Mouse (Mus musculus): ENCODE data around the gene Zranb3. TPM values are rescaled to one million over a fixed set of nuclear protein-coding genes. Genes with fewer than 3 reads are reported as not detected.

Gene Zranb3
- polyA plus RNA-seq (2012): 0.44 and 1.2 TPM in 2 replicates

DNA sequence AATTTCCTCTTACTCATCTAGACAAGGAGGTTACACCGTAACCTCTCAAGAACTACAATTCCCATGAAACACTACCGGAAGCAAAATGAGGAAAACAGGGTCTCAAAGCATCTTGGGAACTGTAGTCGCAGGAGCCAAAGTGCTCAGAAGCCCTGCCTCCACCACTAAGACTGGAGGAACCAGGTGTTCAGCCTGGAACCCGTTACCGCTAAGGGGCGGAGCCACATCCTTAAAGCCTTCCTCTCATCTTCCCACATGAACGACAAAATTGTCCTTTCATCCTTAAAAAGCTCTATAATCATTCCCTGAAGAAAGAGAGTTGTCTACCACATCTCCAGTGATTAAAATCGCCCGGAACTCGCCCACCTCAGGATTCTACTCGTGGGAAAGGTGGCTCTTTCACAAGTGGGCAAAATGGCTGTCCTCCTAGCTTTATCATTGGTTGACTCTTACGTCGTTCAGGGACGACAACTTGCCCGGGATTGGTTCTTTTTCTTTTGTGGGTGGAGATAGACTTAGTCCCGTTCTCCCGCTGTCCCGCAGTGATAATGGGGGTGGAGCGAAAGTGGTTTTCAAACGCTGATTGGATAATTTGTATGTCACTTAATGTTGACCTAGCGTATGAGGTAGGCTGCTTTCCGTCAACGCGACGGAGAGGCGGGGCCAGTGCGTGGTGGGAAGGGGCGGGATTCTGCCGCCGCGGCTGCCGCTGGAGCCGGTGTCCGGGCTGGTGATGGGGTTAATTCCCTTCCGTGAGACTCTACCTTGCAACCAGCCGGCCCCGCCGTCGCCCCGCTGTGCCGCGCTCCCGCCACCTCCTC is at the start of gene Zranb3, which contains the start of gene R3hdm1:
TSS of gene Zranb3 (minus strand) at position 407 of the 821 bp plus-strand sequence.
TSS of gene R3hdm1 (plus strand) at position 661 of the 821 bp plus-strand sequence.
- no peak for TF ChIP-seq GATA1 (IDR thresholded peaks at IDR 0.05; ENCODE audit: low read length)

DNA sequence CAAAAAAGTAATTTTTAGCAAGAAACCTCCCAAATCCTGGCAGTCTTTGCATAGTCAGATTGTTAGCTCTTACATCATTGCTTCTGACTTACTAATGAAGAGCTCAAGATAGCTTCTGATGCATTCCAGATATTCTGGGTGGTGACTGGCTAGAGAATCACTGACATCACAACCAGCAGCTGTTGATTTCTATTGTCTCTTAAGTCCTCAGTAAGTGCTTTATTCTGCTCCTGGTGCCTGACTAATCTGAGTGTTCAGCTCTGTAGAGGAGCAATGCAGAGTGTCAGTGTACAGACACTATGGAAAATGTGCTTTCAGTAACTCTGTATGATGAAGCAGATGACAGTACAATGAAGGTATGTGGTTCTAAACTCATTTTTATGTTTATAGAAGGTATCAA is 38.9 kb upstream of the Zranb3 start:
- TF ChIP-seq GATA1 (IDR thresholded peaks at IDR 0.05; ENCODE audit: low read length): no peak

DNA sequence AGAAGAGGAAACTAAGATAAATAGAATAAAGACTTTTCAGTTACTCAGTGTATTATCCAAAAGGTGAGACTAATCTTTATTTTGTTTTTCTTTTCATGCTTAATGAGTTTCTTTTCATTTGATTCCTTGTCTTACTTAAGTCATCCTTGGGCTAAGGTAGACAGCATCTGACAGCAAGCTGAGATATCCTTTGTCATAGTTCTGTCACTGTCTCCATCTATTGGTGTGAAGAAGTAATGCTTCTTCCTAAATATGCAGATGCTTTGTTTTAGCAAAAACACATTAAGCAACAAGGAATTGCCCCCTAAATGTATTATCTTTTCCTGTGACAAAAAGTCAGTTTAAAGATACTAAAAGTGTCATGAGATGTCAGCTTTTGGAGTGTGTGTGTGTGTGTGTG is 38.2 kb upstream of the Zranb3 start:
- no peak for TF ChIP-seq GATA1 (IDR thresholded peaks at IDR 0.05; ENCODE audit: low read length)

DNA sequence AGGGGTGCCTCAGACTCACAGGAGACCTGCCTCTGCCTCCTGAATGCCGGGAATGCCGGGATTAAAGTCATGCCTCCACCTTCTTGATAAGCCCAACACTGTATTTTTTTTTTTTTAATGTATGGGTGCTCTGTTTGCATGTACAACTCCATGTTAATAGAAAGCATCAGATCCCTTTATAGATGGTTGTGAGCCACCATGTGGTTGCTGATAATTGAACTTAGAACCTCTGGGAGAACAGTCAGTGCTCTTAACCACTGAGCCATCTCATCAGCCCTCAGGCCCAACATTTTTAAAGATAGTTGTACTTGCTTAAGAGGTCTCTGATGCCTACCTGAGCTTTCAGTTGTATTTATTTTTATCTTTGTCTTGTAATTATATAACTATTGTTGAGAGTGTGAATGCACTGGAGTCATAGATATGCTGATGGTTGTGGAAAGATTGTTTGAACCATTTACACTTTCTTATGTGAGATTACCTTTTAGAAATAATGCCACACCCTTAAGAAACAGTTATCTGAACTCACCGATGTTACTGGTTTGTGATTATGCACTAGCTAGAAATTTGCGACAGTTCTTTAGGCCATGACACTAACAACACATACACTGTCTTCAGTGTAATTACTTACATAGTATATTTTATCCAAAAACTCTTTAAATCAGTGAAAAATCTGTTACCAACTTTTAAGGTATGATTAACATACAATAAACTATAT is 18.2 kb upstream of the Zranb3 start:
- no peak for TF ChIP-seq GATA1 (IDR thresholded peaks at IDR 0.05; ENCODE audit: low read length)

DNA sequence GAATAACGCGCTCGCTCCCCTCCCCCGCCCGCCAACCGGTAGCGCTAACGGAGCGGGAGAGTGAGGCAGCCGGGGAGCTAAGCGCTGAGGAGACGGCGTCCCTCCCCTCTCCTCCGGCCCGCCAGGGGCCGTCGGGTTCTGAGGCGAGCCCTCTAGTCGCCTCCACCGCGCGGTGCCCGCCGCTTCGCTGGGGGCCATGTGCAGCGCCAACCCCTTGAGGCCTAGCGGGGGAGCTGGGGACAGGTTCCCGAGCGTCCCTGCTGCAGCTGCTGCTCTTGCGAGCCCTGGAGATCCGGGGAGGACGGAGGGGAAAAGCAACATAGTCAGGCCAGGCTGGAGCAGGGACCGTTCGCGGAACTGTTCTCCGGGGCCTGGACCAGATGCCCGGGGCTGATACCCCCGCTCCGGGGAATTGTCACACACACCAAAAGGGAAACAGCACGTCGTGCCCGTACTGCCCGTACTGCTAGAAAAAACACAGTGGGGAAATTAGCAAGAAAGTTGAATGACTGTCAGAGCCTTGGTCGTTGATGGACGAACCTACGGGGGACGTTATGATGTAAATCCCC is 757 bp upstream of the Zranb3 start:
- TF ChIP-seq GATA1 (IDR thresholded peaks at IDR 0.05; ENCODE audit: low read length): no peak

DNA sequence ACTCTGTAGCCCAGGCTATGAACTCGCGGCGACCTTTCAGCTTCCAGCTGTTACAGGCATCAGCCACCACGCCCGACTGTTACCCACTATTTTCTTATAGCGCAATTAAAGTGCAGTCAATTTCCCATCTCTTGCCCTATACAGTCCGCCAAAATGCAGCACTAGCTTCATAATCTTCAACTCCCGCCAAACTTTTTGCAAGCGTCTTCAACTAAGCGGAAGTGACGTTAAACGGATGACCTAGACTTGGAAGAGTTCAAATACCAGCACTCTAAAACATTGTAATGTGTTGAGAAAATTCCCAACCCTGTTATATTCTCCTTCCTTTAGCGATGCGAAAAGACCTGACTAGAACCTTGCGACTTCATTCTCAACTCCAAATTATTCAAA is 601 bp downstream of the Zranb3 start:
- no peak for TF ChIP-seq GATA1 (IDR thresholded peaks at IDR 0.05; ENCODE audit: low read length)

DNA sequence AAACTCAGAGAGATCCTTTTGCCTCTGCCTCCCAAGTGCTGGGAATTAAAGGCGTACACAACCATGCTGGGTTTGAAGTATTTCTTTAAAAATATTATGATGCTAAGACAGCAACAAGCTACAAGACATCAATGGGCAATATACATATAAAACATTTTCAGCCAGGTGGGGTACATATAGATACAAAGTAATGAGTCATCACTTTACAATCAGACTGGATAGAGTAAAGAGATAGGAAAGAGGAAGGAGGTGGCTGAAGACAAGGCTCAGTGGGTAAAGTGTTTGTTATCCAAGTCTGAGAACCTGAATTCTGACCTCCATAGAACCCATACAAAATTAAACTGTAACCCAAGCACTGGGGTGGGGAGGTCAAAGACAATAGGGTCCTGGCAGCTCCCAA is 4.5 kb downstream of the Zranb3 start:
- no peak for TF ChIP-seq GATA1 (IDR thresholded peaks at IDR 0.05; ENCODE audit: low read length)

DNA sequence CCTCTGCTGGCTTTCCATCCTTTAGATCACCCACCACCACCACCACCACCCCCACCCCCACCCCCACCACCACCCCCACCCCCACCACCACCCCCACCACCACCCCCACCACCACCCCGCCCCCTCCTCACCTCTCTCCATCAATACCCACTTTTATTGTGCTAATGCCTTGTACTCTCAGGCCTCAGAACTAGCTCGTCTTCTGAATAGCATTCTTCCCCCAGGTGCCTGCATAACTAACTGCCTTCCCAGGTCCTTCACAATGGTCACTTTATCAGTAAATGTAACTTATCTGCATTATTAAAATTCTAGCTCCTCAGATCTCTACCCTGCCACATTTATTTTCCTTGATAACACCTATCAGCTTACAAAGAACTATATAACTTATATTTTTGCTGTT is 8.2 kb downstream of the Zranb3 start:
- TF ChIP-seq GATA1 (IDR thresholded peaks at IDR 0.05; ENCODE audit: low read length): no peak

DNA sequence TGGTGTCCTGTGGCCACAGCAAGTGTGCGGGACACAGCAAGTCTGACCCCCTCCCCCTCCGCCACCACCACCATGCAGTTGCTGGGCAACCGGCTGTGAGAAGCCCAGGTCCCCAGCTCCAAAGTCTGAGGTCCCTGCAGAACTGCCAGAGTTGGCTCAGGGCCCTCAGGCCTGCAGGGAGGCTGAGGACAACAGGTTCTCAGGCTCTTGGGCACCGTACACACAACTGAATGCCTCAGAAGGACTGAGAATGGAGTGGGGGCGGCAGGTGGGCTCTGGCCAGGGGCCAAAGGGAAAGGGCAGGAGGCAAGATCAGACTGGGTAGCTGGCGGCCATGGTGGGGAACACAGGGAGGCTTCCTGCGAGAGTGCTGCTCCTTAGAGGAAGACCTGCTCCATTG is 20.0 kb downstream of the Zranb3 start:
- no peak for TF ChIP-seq GATA1 (IDR thresholded peaks at IDR 0.05; ENCODE audit: low read length)

DNA sequence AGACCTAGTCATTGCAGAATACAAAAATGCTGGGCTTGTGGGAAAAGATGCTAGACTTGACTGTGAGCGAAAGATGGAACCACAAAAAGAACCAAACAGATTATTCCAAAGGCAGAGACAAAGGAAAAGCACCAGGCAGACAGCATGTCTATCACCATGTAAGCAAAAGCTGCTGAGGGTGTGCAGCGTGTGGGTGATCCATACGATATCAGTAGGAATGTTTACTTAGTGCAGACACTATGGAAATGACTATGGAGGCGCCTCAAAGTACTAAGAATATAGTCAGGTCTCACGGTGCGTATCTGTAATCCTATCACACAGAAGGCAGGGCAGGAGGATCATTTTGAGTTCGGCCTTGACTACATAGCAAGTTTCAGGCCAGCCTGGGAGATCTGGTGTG is 21.0 kb downstream of the Zranb3 start:
- TF ChIP-seq GATA1 (IDR thresholded peaks at IDR 0.05; ENCODE audit: low read length): no peak

DNA sequence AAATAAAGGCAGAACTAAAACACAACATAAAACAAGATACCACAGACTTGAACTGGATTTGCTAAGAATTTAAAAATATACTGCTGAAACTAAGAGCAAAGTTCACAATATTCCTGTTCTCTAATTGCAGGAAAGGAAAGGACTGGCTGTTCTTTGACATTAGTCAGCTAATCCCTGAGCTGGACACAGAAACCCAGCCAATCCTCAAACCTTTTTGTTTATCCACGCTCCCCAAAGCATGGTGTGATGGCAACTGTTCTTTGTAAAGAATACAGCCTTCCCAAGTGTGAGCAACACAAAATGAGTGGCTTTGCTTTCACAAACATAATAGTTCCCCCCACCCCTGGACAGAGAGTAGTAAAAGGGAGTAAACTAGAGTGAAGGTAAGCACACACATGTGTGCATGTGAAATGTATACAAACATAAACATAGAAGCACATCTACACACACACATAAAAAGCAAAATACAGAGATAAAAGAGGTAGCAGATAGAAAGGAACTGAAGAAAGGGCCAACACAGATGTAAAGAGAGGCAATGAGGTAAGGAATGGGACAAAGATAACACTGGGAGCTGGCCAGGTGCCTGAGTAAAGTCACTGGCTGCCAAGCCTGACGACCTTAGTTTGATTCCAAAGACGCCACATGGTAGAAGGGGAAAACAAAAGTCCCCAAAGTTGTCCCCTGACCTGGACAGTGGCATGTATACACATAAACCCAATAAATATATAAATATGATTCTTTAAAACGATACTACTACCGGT is 21.7 kb downstream of the Zranb3 start:
- no peak for TF ChIP-seq GATA1 (IDR thresholded peaks at IDR 0.05; ENCODE audit: low read length)

DNA sequence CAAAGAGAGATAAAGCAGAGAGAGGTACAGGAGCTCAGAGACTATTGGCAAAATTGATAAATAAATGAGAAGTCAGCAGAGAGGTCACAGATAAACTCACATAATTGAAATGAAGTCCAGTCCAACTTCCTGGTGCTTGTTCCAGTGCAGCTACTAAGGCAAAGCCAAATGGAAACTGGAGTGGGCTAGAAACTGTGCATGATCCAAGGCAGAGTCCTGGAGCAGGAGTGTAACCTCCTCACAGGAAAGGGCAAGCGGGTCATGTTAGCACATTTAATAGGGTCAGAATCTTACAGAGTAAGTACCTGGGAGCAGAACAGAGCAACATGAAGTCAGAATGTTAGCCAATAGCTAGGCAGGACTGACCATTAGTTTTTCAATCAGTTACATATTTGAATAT is 24.2 kb downstream of the Zranb3 start:
- TF ChIP-seq GATA1 (IDR thresholded peaks at IDR 0.05; ENCODE audit: low read length): no peak

DNA sequence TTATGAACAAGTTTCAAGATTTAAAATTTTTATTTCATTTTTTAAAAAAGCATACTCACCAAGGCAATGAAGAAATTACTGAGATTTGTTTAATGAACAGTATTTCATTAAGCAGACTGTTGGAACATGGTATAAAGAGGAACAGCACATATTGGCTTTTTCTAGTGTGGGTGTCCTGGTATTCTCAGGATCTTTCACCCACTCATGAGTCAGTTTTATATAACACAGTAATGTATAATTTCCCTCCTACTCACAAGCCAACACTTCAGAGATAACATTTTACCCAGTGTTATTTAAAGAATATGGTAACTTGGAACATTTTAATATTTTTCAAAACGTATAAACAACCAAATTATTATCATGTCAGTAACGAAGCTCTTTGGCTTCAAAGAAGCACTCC is 25.1 kb downstream of the Zranb3 start:
- no peak for TF ChIP-seq GATA1 (IDR thresholded peaks at IDR 0.05; ENCODE audit: low read length)

DNA sequence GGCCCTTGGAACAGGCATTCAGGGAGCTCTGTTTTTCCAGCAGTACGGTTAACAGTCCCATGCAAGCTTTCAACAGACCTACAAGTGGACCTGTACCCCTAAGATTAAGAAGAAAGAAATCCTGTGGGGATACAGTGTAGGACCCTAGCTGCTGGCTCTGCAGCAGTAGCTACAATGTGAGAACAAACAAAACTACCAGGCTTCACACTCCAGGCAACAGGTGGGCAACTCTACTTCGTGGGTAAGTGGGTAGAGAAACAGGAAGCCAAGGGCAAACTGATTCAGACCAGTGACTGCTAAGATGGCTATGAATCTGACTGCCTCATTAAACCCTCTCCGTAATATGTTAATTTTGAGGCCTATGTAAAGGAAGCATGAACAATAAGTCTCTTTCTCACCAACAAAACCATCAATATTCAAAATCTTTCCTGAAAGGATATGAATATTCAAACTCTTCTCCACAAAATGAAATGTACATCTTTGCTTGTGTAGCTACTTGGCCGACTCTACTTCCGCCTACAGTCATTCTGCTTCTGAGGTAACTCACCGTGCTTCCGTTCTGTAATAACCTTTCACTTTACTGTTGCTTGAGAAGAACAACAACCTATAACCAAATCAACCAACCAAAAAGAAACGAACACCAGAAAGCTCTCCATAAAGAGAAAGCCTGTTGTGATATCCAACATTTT is 25.9 kb downstream of the Zranb3 start:
- no peak for TF ChIP-seq GATA1 (IDR thresholded peaks at IDR 0.05; ENCODE audit: low read length)

DNA sequence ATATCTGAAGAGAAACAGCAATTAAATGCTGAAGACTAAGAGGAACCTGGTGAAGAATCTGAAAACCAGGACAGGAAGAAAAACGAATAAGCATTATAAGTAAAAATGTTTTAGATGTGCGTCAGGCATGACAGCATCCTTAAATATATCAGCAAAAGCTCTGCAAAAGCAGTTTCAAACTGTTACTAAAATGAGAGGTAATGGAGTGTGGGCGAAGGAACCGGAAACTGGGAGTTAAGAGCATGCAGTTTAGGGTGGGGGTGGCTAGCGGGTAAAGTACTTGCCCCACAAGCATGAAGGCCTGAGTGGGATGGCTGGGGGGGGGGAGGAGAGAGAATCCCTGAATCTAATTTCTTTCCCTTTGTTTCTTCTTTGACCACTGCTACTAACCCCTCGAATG is 29.8 kb downstream of the Zranb3 start:
- no peak for TF ChIP-seq GATA1 (IDR thresholded peaks at IDR 0.05; ENCODE audit: low read length)
